ENCODE assay signal across 18 mouse cellular contexts in the genomic region with DNA sequence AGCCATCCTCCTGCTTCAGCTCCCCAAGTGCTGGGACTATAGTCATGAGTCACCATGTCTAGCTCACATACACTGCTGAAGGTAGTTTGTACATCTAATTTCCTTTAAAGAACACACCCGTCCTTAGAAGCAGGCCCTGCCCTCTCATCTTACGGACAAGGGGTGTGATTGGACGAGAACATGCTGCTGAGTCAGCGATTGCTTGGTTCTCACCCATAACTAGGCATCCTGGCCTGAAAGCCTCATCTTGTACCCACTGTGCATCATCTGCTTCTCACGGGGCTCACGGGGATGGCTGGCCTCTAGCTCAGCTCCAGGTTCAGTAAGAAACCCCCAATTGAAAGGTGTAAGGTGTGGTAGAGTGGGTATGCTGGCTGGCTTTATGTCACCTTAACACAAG. TPM values are rescaled to one million over a fixed set of nuclear protein-coding genes. Genes with fewer than 3 reads are reported as not detected.
DNase-seq lines count a peak whose midpoint lies in the region; TF ChIP-seq lines count a peak whose summit lies in the region.
"Had no signal": no experiment of that assay in that cellular context is flagged by ENCODE, and none has a peak within 500 bp of the region (broad histone marks: within the 10 kb centered on the region; RNA-seq: fewer than 3 reads in every experiment).

No protein-coding gene starts in this region.

- H3K27ac ChIP-seq in CH12.LX (ENCODE audit: insufficient read depth, low read depth) (no peak overlapping the region), ES-E14 (ENCODE audit: insufficient read depth, low read depth, low read length, poor library complexity, severe bottlenecking) (no peak overlapping the region)
- H3K27ac ChIP-seq: embryonic facial prominence, embryonic 10.5 days; embryonic facial prominence, embryonic 12.5 days; forebrain, embryonic 12.5 days had no signal

- H3K27me3 ChIP-seq in CH12.LX (replicated peaks), result peaks cover 8% of the 10 kb centered on the region
- H3K27me3 ChIP-seq: embryonic facial prominence, embryonic 12.5 days; forebrain, embryonic 12.5 days had no signal

- TF ChIP-seq EP300 in CH12.LX (IDR thresholded peaks at IDR 0.05; ENCODE audit: low read length), result no peak

- no peaks in the 10 kb centered on the region for H3K79me2 ChIP-seq in CH12.LX (replicated peaks; ENCODE audit: control insufficient read depth, extremely low read depth, insufficient read depth, poor library complexity, severe bottlenecking)

- intact Hi-C loops in heart, postnatal 10 days (cut with DNase I), result no loop called here

- H3K4me3 ChIP-seq in CH12.LX (replicated peaks in 1 of 3; ENCODE audit: low read depth in 2 of 3, low read length in 2 of 3, poor library complexity in 1 of 3) (no peak overlapping the region), ES-E14 (ENCODE audit: insufficient read depth in 1 of 2, low read depth in 1 of 2, low read length in 2 of 2, poor library complexity in 1 of 2, severe bottlenecking in 1 of 2) (no peak overlapping the region)
- H3K4me3 ChIP-seq: embryonic facial prominence, embryonic 10.5 days; embryonic facial prominence, embryonic 12.5 days; forebrain, embryonic 12.5 days had no signal

- peak; percentile 17 for DNase-seq in heart, adult 11 months
- no peak for DNase-seq in heart, postnatal 10 days
- no peak for DNase-seq in CH12.LX (ENCODE audit: extremely low read depth)
- DNase-seq in ES-E14 (ENCODE audit: low read depth, low spot score), result no peak
- no peak for DNase-seq in cerebellum, adult 9-11 months
- no peak for DNase-seq in thymus, postnatal 4 days
- DNase-seq: adrenal gland, adult 2 months; adrenal gland, postnatal 10 days; adrenal gland, postnatal 25 days; cerebellum, adult 11 months; cerebellum, adult 18-20 months; cerebellum, adult 8-10 months; cerebellum, postnatal 10 days; cerebellum, postnatal 25 days; forebrain, postnatal 0 days had no signal

- no peak for TF ChIP-seq RAD21 in CH12.LX (IDR thresholded peaks at IDR 0.05; ENCODE audit: low read depth, low read length)

- TF ChIP-seq CTCF in CH12.LX (conservative IDR thresholded peaks at IDR 0.05 in 1 of 2, IDR thresholded peaks at IDR 0.05 in 1 of 2; ENCODE audit: low read depth in 2 of 2, low read length in 2 of 2), result no peak

- H3K9ac ChIP-seq in CH12.LX (ENCODE audit: insufficient read depth, low read depth) (no peak overlapping the region), ES-E14 (ENCODE audit: insufficient read depth, low read depth, low read length, poor library complexity, severe bottlenecking) (no peak overlapping the region)
- H3K9ac ChIP-seq: embryonic facial prominence, embryonic 12.5 days; forebrain, embryonic 12.5 days; forebrain, postnatal 0 days had no signal

- H3K4me2 ChIP-seq in CH12.LX (ENCODE audit: insufficient read depth, low read depth, poor library complexity, severe bottlenecking), result no peak overlapping the region
- H3K4me2 ChIP-seq: embryonic facial prominence, embryonic 12.5 days; forebrain, embryonic 12.5 days had no signal

- dilution Hi-C loops in CH12.LX (cut with MboI; ENCODE audit: extremely low pct_ligation_motif_present, extremely low pct_unique_long_range_greater_than_20kb, low sequenced_read_pairs), result no loop called here

- no peaks in the 10 kb centered on the region for H3K4me1 ChIP-seq in CH12.LX (ENCODE audit: control insufficient read depth in 1 of 2, insufficient read depth in 2 of 2)
- H3K4me1 ChIP-seq in ES-E14 (ENCODE audit: control insufficient read depth in 2 of 2, insufficient read depth in 2 of 2, low read length in 2 of 2, poor library complexity in 1 of 2), result peaks cover 0 to 1% of the 10 kb centered on the region in 2 experiments; a peak in 1 of 4 replicates

- no peaks in the 10 kb centered on the region for H3K36me3 ChIP-seq in CH12.LX (replicated peaks in 1 of 2; ENCODE audit: control insufficient read depth in 1 of 2, insufficient read depth in 1 of 2, low read length in 1 of 2)
- H3K36me3 ChIP-seq in ES-E14 (ENCODE audit: control insufficient read depth, insufficient read depth, low read length, poor library complexity, severe bottlenecking), result no peaks in the 10 kb centered on the region
- H3K36me3 ChIP-seq: embryonic facial prominence, embryonic 10.5 days; embryonic facial prominence, embryonic 12.5 days; forebrain, embryonic 12.5 days had no signal

- in situ Hi-C loops in CH12.LX (cut with MboI; ENCODE audit: low pct_ligation_motif_present, low pct_unique_long_range_greater_than_20kb, low sequenced_read_pairs), result no loop called here
- in situ Hi-C loops in ES-E14 (cut with MboI; ENCODE audit: low sequenced_read_pairs in 2 of 2, unreplicated experiment in 2 of 2), result no loop called here

- no peak for TF ChIP-seq POLR2A in CH12.LX (IDR thresholded peaks at IDR 0.05; ENCODE audit: low read depth, low read length)

- H3K9me3 ChIP-seq in CH12.LX (replicated peaks; ENCODE audit: low read length) (no peaks in the 10 kb centered on the region), ES-E14 (ENCODE audit: control insufficient read depth, insufficient read depth, low read depth, low read length) (no peaks in the 10 kb centered on the region)
- H3K9me3 ChIP-seq: embryonic facial prominence, embryonic 10.5 days; embryonic facial prominence, embryonic 12.5 days; forebrain, embryonic 12.5 days had no signal

TF ChIP-seq in CH12.LX, 34 proteins besides CTCF, POLR2A, EP300 and RAD21:
- TF ChIP-seq TBP (conservative IDR thresholded peaks at IDR 0.05; ENCODE audit: low read depth, low read length) (no peak), MYC (IDR thresholded peaks at IDR 0.05; ENCODE audit: low read depth, low read length) (no peak), MAFK (IDR thresholded peaks at IDR 0.05; ENCODE audit: insufficient replicate concordance, low read length) (peak; percentile 84), PAX5 (IDR thresholded peaks at IDR 0.05; ENCODE audit: low read length) (no peak)

TF ChIP-seq in ES-E14, 5 proteins besides CTCF, POLR2A, EP300 and RAD21:
- TF ChIP-seq HCFC1 (IDR thresholded peaks at IDR 0.05; ENCODE audit: borderline replicate concordance, insufficient read depth, low read length) (no peak), ZNF384 (IDR thresholded peaks at IDR 0.05; ENCODE audit: low read depth, low read length) (no peak), MAFK (IDR thresholded peaks at IDR 0.05; ENCODE audit: insufficient read depth, low read depth, low read length) (peak; percentile 91), ZC3H11A (IDR thresholded peaks at IDR 0.05; ENCODE audit: borderline replicate concordance, low read depth, low read length) (no peak)

RNA-seq across cellular contexts. Expression of gene Rpl14, which starts 42.8 kb away (rescaled TPM):
- 100 to 1,000 TPM; 373 to 377 TPM for total RNA-seq in heart, postnatal 10 days (2021)
- total RNA-seq in CH12.LX (2012; rRNA removed) (2,026 and 2,130 TPM in 2 replicates), CH12.LX (2014; rRNA removed) (1,346 and 1,653 TPM in 2 replicates), ES-E14 (2012; rRNA removed) (1,425 and 1,546 TPM in 2 replicates)
- polyA plus RNA-seq in CH12.LX (2012; ENCODE audit: insufficient read length, low read depth), result 1,081 and 1,180 TPM in 2 replicates
